Mouse (Mus musculus) frontal cortex, postnatal 10 days (tissue): Measurements from ENCODE around the gene Spg21.

Experiments used
- DNase-seq, 2 experiments: peaks; one replicate each; pipeline ENCODE4 v3.0.0; 2022; ENCODE audit warnings: low spot score in 2 of 2, mixed read lengths in 1 of 2

Spg21 gene

GRCm38 (mm10) chr9:65460732-65461442 is at the start of gene Spg21:
Gene Spg21, plus strand, starts transcription at chr9:65460947.
- DNase-seq: peak; percentile 90 to 94

- DNase-seq: no peak
These were observed 49.4 kb upstream of the Spg21 start for GRCm38 (mm10) chr9:65411326-65411725.

- DNase-seq: no peak
These were observed 43.0 kb upstream of the Spg21 start for GRCm38 (mm10) chr9:65417738-65418137.

GRCm38 (mm10) chr9:65419633-65420032 is 41.1 kb upstream of the Spg21 start:
- no peak for DNase-seq

- DNase-seq: no peak
These were observed 37.8 kb upstream of the Spg21 start, which contains the start of gene Slc51b for GRCm38 (mm10) chr9:65422760-65423501. Gene Slc51b, minus strand, starts transcription at chr9:65422955.

- DNase-seq: no peak
These were observed 36.4 kb upstream of the Spg21 start for GRCm38 (mm10) chr9:65424393-65424792.

- DNase-seq: no peak
These were observed 33.2 kb upstream of the Spg21 start for GRCm38 (mm10) chr9:65427511-65427910.

GRCm38 (mm10) chr9:65428003-65428402 is 32.7 kb upstream of the Spg21 start:
- no peak for DNase-seq

- no peak for DNase-seq
These were observed 30.3 kb upstream of the Spg21 start for GRCm38 (mm10) chr9:65430401-65430800.

GRCm38 (mm10) chr9:65430921-65431320 is 29.8 kb upstream of the Spg21 start:
- DNase-seq: no peak

GRCm38 (mm10) chr9:65432236-65432635 is 28.5 kb upstream of the Spg21 start:
- peak; percentile 61 to 83 for DNase-seq

- DNase-seq: peak; percentile 23 to 27
These were observed 26.6 kb upstream of the Spg21 start for GRCm38 (mm10) chr9:65434140-65434539.

- no peak for DNase-seq
These were observed 25.5 kb upstream of the Spg21 start for GRCm38 (mm10) chr9:65435211-65435610.

- peak; percentile 87 to 90 for DNase-seq
These were observed 25.0 kb upstream of the Spg21 start, which contains the start of gene Mtfmt for GRCm38 (mm10) chr9:65435671-65436301. Gene Mtfmt, plus strand, starts transcription at chr9:65435782.

- no peak for DNase-seq
These were observed 16.1 kb upstream of the Spg21 start for GRCm38 (mm10) chr9:65444692-65445091.

- DNase-seq: no peak
These were observed 12.8 kb upstream of the Spg21 start for GRCm38 (mm10) chr9:65447951-65448350.

GRCm38 (mm10) chr9:65458975-65459374 is 1.8 kb upstream of the Spg21 start:
- DNase-seq: no peak

GRCm38 (mm10) chr9:65460198-65460597 is 549 bp upstream of the Spg21 start:
- DNase-seq: no peak

GRCm38 (mm10) chr9:65462544-65462943 is 1.8 kb downstream of the Spg21 start:
- DNase-seq: no peak

- no peak for DNase-seq
These were observed 3.4 kb downstream of the Spg21 start for GRCm38 (mm10) chr9:65464161-65464560.

GRCm38 (mm10) chr9:65465241-65465640 is 4.5 kb downstream of the Spg21 start:
- no peak for DNase-seq

GRCm38 (mm10) chr9:65467686-65468085 is 6.9 kb downstream of the Spg21 start:
- no peak for DNase-seq

GRCm38 (mm10) chr9:65472769-65473168 is 12.0 kb downstream of the Spg21 start:
- DNase-seq: no peak
